Mouse (Mus musculus) midbrain, embryonic 14.5 days (tissue): ENCODE results near the gene Mad2l2. TPM values are rescaled to one million over a fixed set of nuclear protein-coding genes. Genes with fewer than 3 reads are reported as not detected.

Source experiments
- ATAC-seq: fragments of 200-750 bp; cut with Nextera tagmentation; 2 replicates; pipeline ENCODE4 v1.8.0; 2017; ENCODE audit warnings: moderate number of reproducible peaks, moderate library complexity; ENCODE audit not compliant: low FRiP score, low TSS enrichment
- DNase-seq: peaks from one replicate; pipeline ENCODE4 v3.0.0-alpha.2; 2015
- H3K27ac ChIP-seq: fragments of 300-500 bp; sonication (generic); replicated peaks from 2 replicates; pipeline ENCODE4 v1.5.1; 2014; ENCODE audit warnings: mild to moderate bottlenecking, low read depth, low read length, moderate library complexity
- H3K27me3 ChIP-seq: fragments of 300-500 bp; sonication (generic); 2 replicates; pipeline ENCODE4 v1.6.1; 2014; ENCODE audit warnings: low read length, control low read depth, mixed read lengths; ENCODE audit not compliant: control insufficient read depth, insufficient read depth
- H3K36me3 ChIP-seq: fragments of 300-500 bp; sonication (generic); 2 replicates; pipeline ENCODE4 v1.6.1; 2014; ENCODE audit warnings: low read length, control low read depth; ENCODE audit not compliant: control insufficient read depth, insufficient read depth
- H3K4me1 ChIP-seq: fragments of 300-500 bp; sonication (generic); 2 replicates; pipeline ENCODE4 v1.6.1; 2014; ENCODE audit warnings: mild to moderate bottlenecking, antibody characterized with exemption, low read length, control low read depth; ENCODE audit not compliant: control insufficient read depth, insufficient read depth
- H3K4me2 ChIP-seq: fragments of 300-500 bp; sonication (generic); 2 replicates; pipeline ENCODE4 v1.6.1; 2014; ENCODE audit warnings: mild to moderate bottlenecking, low read length, moderate library complexity
- H3K4me3 ChIP-seq: fragments of 300-500 bp; sonication (generic); replicated peaks from 2 replicates; pipeline ENCODE4 v1.5.1; 2014; ENCODE audit warnings: low read depth, low read length
- H3K9ac ChIP-seq: fragments of 300-500 bp; sonication (generic); replicated peaks from 2 replicates; pipeline ENCODE4 v1.6.1; 2014; ENCODE audit warnings: mild to moderate bottlenecking, low read length, moderate library complexity
- H3K9me3 ChIP-seq: fragments of 300-500 bp; sonication (generic); 2 replicates; pipeline ENCODE4 v1.6.1; 2016; ENCODE audit warnings: low read length, control low read depth, mixed read lengths; ENCODE audit not compliant: control insufficient read depth
- WGBS: fragments of 180-500 bp; shearing (Covaris S2); extraction: QIAGEN DNeasy Blood & Tissue Kit; methylation state at CpG from one replicate; pipeline ENCODE4 v1.1.7; 2014; 5-methylcytosine and 5-hydroxymethylcytosine counted together
- polyA plus RNA-seq: library from polyadenylated mRNA; unstranded; fragments of >200 nt; fragmentation: Nextera tagmentation; extraction: Ambion mirVana; gene quantifications from 2 replicates; pipeline ENCODE4 v1.2.1, GENCODE M21; 2014

Gene Mad2l2
- polyA plus RNA-seq, 1 experiment from 2014 or later, result 122 TPM

- WGBS, result 86% methylated on average over 2 of the region's 2 CpGs
- Histone ChIP-seq H3K4me2 (no peak overlapping the region), H3K9me3 (no peaks in the 10 kb centered on the region), H3K4me3 (no peak overlapping the region), H3K36me3 (peaks cover 61% of the 10 kb centered on the region), H3K9ac (no peak overlapping the region), H3K27ac (no peak overlapping the region), H3K4me1 (no peaks in the 10 kb centered on the region), H3K27me3 (no peaks in the 10 kb centered on the region)
- no peak for DNase-seq
- no peak for ATAC-seq
Measured at GRCm38 (mm10) chr4:148147714-148148113, 17.5 kb downstream of the Mad2l2 start.

- Histone ChIP-seq H3K4me1 (no peaks in the 10 kb centered on the region), H3K4me3 (no peak overlapping the region), H3K9me3 (no peaks in the 10 kb centered on the region), H3K9ac (no peak overlapping the region), H3K36me3 (peaks cover 68% of the 10 kb centered on the region), H3K27me3 (no peaks in the 10 kb centered on the region), H3K27ac (no peak overlapping the region), H3K4me2 (no peak overlapping the region)
- no peak for ATAC-seq
- WGBS, result 76% methylated on average over 12 of the region's 12 CpGs
- no peak for DNase-seq
Measured at GRCm38 (mm10) chr4:148149540-148149939, 19.4 kb downstream of the Mad2l2 start.

- Histone ChIP-seq H3K4me1 (no peaks in the 10 kb centered on the region), H3K27me3 (no peaks in the 10 kb centered on the region), H3K36me3 (peaks cover 70% of the 10 kb centered on the region), H3K9me3 (no peaks in the 10 kb centered on the region), H3K27ac (no peak overlapping the region), H3K9ac (no peak overlapping the region), H3K4me3 (no peak overlapping the region), H3K4me2 (no peak overlapping the region)
- ATAC-seq (no peak), DNase-seq (no peak)
- WGBS, result 65% methylated on average over 7 of the region's 7 CpGs
Measured at GRCm38 (mm10) chr4:148150242-148150641, 20.1 kb downstream of the Mad2l2 start.

- peak overlapping the region; percentile 73; the same call in 1 of the 2 replicates for H3K9ac ChIP-seq
- ATAC-seq, result no peak
- H3K9me3 ChIP-seq, result no peaks in the 10 kb centered on the region
- no peaks in the 10 kb centered on the region for H3K4me1 ChIP-seq
- H3K36me3 ChIP-seq, result peaks cover 70% of the 10 kb centered on the region
- H3K27ac ChIP-seq, result peak overlapping the region; percentile 93; the same call in 1 of the 2 replicates
- H3K27me3 ChIP-seq, result no peaks in the 10 kb centered on the region
- peak overlapping the region; percentile 53 for H3K4me3 ChIP-seq
- peak overlapping the region; percentile 95 for H3K4me2 ChIP-seq
- DNase-seq, result no peak
- 64% methylated on average over 3 of the region's 3 CpGs for WGBS
Measured at GRCm38 (mm10) chr4:148150953-148151266, 20.7 kb downstream of the Mad2l2 start.

GRCm38 (mm10) chr4:148151267-148152168 is 21.3 kb downstream of the Mad2l2 start, which contains the start of gene Fbxo6:
Gene Fbxo6, minus strand, starts transcription at chr4:148152140.
- Histone ChIP-seq H3K27ac (peak within 1 kb of the TSS; percentile 93), H3K4me2 (peak within 1 kb of the TSS; percentile 95), H3K9me3 (no peaks in the 10 kb centered on the region), H3K4me3 (peak within 1 kb of the TSS; percentile 53), H3K4me1 (no peaks in the 10 kb centered on the region), H3K36me3 (peaks cover 70% of the 10 kb centered on the region), H3K27me3 (no peaks in the 10 kb centered on the region), H3K9ac (peak within 1 kb of the TSS; percentile 73)
- ATAC-seq (peak; percentile 91), DNase-seq (peak; percentile 94)
- under 1% methylated on average over 66 of the region's 67 CpGs for WGBS

GRCm38 (mm10) chr4:148152547-148152946 is 22.4 kb downstream of the Mad2l2 start:
- Histone ChIP-seq H3K4me1 (peaks cover 3% of the 10 kb centered on the region; the same call in 1 of the 2 replicates), H3K9ac (no peak overlapping the region), H3K9me3 (no peaks in the 10 kb centered on the region), H3K4me2 (no peak overlapping the region), H3K36me3 (peaks cover 70% of the 10 kb centered on the region), H3K27ac (peak overlapping the region; percentile 93; the same call in 1 of the 2 replicates), H3K4me3 (no peak overlapping the region), H3K27me3 (no peaks in the 10 kb centered on the region)
- no peak for ATAC-seq
- DNase-seq, result no peak
- 77% methylated on average over 5 of the region's 5 CpGs for WGBS

GRCm38 (mm10) chr4:148154006-148154405 is 23.8 kb downstream of the Mad2l2 start:
- Histone ChIP-seq H3K36me3 (peaks cover 63% of the 10 kb centered on the region), H3K27me3 (no peaks in the 10 kb centered on the region), H3K9ac (no peak overlapping the region), H3K4me2 (no peak overlapping the region), H3K27ac (no peak overlapping the region), H3K4me3 (no peak overlapping the region), H3K9me3 (no peaks in the 10 kb centered on the region), H3K4me1 (peaks cover 13% of the 10 kb centered on the region)
- no peak for ATAC-seq
- WGBS, result 94% methylated on average over 4 of the region's 4 CpGs
- no peak for DNase-seq

- Histone ChIP-seq H3K4me1 (peaks cover 13% of the 10 kb centered on the region), H3K27ac (no peak overlapping the region), H3K9me3 (no peaks in the 10 kb centered on the region), H3K36me3 (peaks cover 58% of the 10 kb centered on the region), H3K4me2 (no peak overlapping the region), H3K9ac (no peak overlapping the region), H3K27me3 (no peaks in the 10 kb centered on the region), H3K4me3 (no peak overlapping the region)
- DNase-seq, result peak; percentile 87
- 59% methylated on average over 3 of the region's 3 CpGs for WGBS
- ATAC-seq, result no peak
Measured at GRCm38 (mm10) chr4:148154982-148155381, 24.8 kb downstream of the Mad2l2 start.
